Mouse (Mus musculus): ENCODE measurements around the gene Cdyl2. TPM values are rescaled to one million over a fixed set of nuclear protein-coding genes. Genes with fewer than 3 reads are reported as not detected.

Cdyl2 gene
- total and polyA plus RNA-seq, 3 experiments = not detected

DNA sequence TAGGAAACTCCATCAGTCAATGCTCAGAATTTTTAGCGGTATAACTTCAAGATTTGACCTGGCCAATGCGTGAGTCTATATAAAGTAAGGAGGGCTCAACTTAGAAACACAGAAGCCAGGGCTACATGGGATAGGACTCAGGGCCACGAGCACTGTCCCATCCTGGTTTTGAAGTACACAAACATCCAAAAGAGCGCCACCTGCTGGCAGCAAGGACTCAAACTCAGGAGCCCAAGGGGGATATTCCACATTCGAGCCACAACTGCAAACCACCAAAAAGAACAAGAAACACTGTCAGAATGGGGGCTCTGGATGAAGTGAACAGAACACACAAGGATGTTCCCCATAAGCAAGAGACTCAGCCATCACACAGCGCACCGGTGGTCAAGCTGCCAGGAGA, 63.8 kb downstream of the Cdyl2 start:
- Histone ChIP-seq H3K9ac (ENCODE audit: control insufficient read depth, low read depth, low read length, poor library complexity, severe bottlenecking) (no peak overlapping the region), H3K36me3 (ENCODE audit: control insufficient read depth in 1 of 2, insufficient read depth in 2 of 2, low read length in 2 of 2) (no peaks in the 10 kb centered on the region), H3K4me1 (ENCODE audit: control insufficient read depth in 1 of 2, insufficient read depth in 2 of 2, low read length in 2 of 2) (no peaks in the 10 kb centered on the region), H3K79me2 (ENCODE audit: control insufficient read depth, insufficient read depth, low read length, poor library complexity) (no peaks in the 10 kb centered on the region), H3K9me3 (replicated peaks; ENCODE audit: insufficient read depth, low read length) (no peaks in the 10 kb centered on the region), H3K4me3 (ENCODE audit: control insufficient read depth in 1 of 2, insufficient read depth in 1 of 2, low read depth in 2 of 2, low read length in 2 of 2) (no peak overlapping the region), H3K27me3 (ENCODE audit: control insufficient read depth in 1 of 2, insufficient read depth in 2 of 2, low read length in 2 of 2) (no peaks in the 10 kb centered on the region; a peak in 1 of 4 replicates), H3K27ac (ENCODE audit: control insufficient read depth, low read depth, low read length) (no peak overlapping the region)
- no peak for TF ChIP-seq E2F4 (IDR thresholded peaks at IDR 0.05; ENCODE audit: borderline replicate concordance, low read depth, low read length)
- no peak for TF ChIP-seq RAD21 (IDR thresholded peaks at IDR 0.05; ENCODE audit: low read depth, low read length)
- TF ChIP-seq CTCF (IDR thresholded peaks at IDR 0.05 in 2 of 3, conservative IDR thresholded peaks at IDR 0.05 in 1 of 3; ENCODE audit: control insufficient read depth in 1 of 3, insufficient read depth in 1 of 3, low read depth in 2 of 3, low read length in 3 of 3, poor library complexity in 1 of 3, severe bottlenecking in 1 of 3) = peak in 1 of 3 experiments; percentile 22; a peak in 3 of 6 replicates
- no peak for TF ChIP-seq MAFK (IDR thresholded peaks at IDR 0.05; ENCODE audit: borderline replicate concordance, low read depth, low read length)
- DNase-seq (ENCODE audit: low read depth, low spot score) = peak; percentile 3

DNA sequence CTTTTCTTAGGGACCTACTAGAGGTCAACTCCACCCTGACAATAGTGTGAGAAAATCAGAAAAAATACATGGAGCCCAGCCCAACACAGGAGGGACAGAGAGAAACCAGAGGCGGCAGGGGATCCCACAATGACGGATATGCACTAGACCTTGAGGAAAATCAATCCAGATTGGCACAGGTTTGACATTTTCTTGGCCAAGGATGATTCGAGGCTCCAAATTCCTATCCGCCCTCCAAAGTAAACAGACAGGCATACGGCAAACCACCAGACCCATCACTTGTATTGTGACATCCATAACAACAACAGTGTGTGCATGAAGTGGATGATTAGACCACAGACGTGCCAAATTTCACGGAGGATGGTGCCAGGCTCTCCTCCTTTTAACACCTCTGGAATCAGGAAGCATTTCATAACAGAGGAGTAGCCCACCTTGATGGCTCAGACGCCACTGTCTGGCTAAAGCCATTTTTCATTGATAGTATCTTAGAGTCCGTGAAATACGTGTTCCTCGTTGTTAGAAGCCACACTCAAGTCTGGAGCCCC, 65.9 kb downstream of the Cdyl2 start:
- no peaks in the 10 kb centered on the region for H3K79me2 ChIP-seq (ENCODE audit: control insufficient read depth, insufficient read depth, low read length, poor library complexity)
- TF ChIP-seq TAL1 (IDR thresholded peaks at IDR 0.05; ENCODE audit: low read length) (no peak), GATA1 (IDR thresholded peaks at IDR 0.05; ENCODE audit: low read depth, low read length) (no peak), TCF12 (IDR thresholded peaks at IDR 0.05; ENCODE audit: low read depth, low read length) (no peak), ZNF384 (IDR thresholded peaks at IDR 0.05; ENCODE audit: low read depth, low read length) (no peak), NELFE (IDR thresholded peaks at IDR 0.05; ENCODE audit: low read depth, low read length) (no peak), ZC3H11A (IDR thresholded peaks at IDR 0.05; ENCODE audit: low read depth, low read length) (no peak), ZMIZ1 (IDR thresholded peaks at IDR 0.05; ENCODE audit: low read depth, low read length) (no peak), MYC (IDR thresholded peaks at IDR 0.05; ENCODE audit: low read depth, low read length) (no peak), MAX (IDR thresholded peaks at IDR 0.05; ENCODE audit: low read length) (no peak), ZKSCAN1 (IDR thresholded peaks at IDR 0.05; ENCODE audit: low read depth, low read length) (no peak), MYB (IDR thresholded peaks at IDR 0.05; ENCODE audit: low read depth, low read length) (no peak), E2F4 (IDR thresholded peaks at IDR 0.05; ENCODE audit: borderline replicate concordance, low read depth, low read length) (no peak), SMC3 (IDR thresholded peaks at IDR 0.05; ENCODE audit: low read depth, low read length) (no peak)
- no peak for DNase-seq (ENCODE audit: low read depth, low spot score)
- no peaks in the 10 kb centered on the region for H3K4me1 ChIP-seq (ENCODE audit: control insufficient read depth in 1 of 2, insufficient read depth in 2 of 2, low read length in 2 of 2)
- H3K36me3 ChIP-seq (ENCODE audit: control insufficient read depth in 1 of 2, insufficient read depth in 2 of 2, low read length in 2 of 2) = no peaks in the 10 kb centered on the region
- no peaks in the 10 kb centered on the region; a peak in 1 of 4 replicates for H3K27me3 ChIP-seq (ENCODE audit: control insufficient read depth in 1 of 2, insufficient read depth in 2 of 2, low read length in 2 of 2)
- H3K9me3 ChIP-seq (replicated peaks; ENCODE audit: insufficient read depth, low read length) = no peaks in the 10 kb centered on the region
- no peak overlapping the region for H3K4me3 ChIP-seq (ENCODE audit: control insufficient read depth in 1 of 2, insufficient read depth in 1 of 2, low read depth in 2 of 2, low read length in 2 of 2)
- no peak overlapping the region for H3K27ac ChIP-seq (ENCODE audit: control insufficient read depth, low read depth, low read length)
- H3K9ac ChIP-seq (ENCODE audit: control insufficient read depth, low read depth, low read length, poor library complexity, severe bottlenecking) = no peak overlapping the region

Data from MEL (cell line).